Mouse (Mus musculus) heart, embryonic 13.5 days (tissue): ENCODE data around the gene Ano6. TPM values are rescaled to one million over a fixed set of nuclear protein-coding genes. Genes with fewer than 3 reads are reported as not detected.

Experiments used
- ATAC-seq: fragments of 200-750 bp; cut with Nextera tagmentation; 2 replicates; pipeline ENCODE4 v1.8.0; 2017; ENCODE audit warnings: moderate TSS enrichment; ENCODE audit not compliant: insufficient number of reproducible peaks, low FRiP score, low TSS enrichment; ENCODE audit errors: extremely low read depth
- H3K27ac ChIP-seq: fragments of 300-500 bp; sonication (generic); replicated peaks from 2 replicates; pipeline ENCODE4 v1.5.1; 2015; ENCODE audit warnings: moderate library complexity, mild to moderate bottlenecking, inconsistent platforms
- H3K27me3 ChIP-seq: fragments of 300-500 bp; sonication (generic); replicated peaks from 2 replicates; pipeline ENCODE4 v1.6.1; 2015; ENCODE audit warnings: mild to moderate bottlenecking, inconsistent platforms
- H3K36me3 ChIP-seq: fragments of 300-500 bp; sonication (generic); 2 replicates; pipeline ENCODE4 v1.6.1; 2015; ENCODE audit warnings: mild to moderate bottlenecking, inconsistent platforms
- H3K4me1 ChIP-seq: fragments of 300-500 bp; sonication (generic); 2 replicates; pipeline ENCODE4 v1.6.1; 2015; ENCODE audit warnings: inconsistent platforms
- H3K4me2 ChIP-seq: fragments of 300-500 bp; sonication (generic); 2 replicates; pipeline ENCODE4 v1.6.1; 2015; ENCODE audit warnings: inconsistent platforms, mild to moderate bottlenecking, moderate library complexity
- H3K4me3 ChIP-seq: fragments of 300-500 bp; sonication (generic); 2 replicates; pipeline ENCODE4 v1.5.1; 2015; ENCODE audit warnings: moderate library complexity, mild to moderate bottlenecking, inconsistent platforms
- H3K9ac ChIP-seq: fragments of 300-500 bp; sonication (generic); 2 replicates; pipeline ENCODE4 v1.6.1; 2015; ENCODE audit warnings: inconsistent platforms, mild to moderate bottlenecking, moderate library complexity
- H3K9me3 ChIP-seq: fragments of 300-500 bp; sonication (generic); 2 replicates; pipeline ENCODE4 v1.6.1; 2016; ENCODE audit warnings: inconsistent platforms
- WGBS: fragments of 180-500 bp; shearing (Covaris S2); methylation state at CpG from one replicate; pipeline ENCODE4 v1.1.7; 2015; ENCODE audit warnings: mixed read lengths; 5-methylcytosine and 5-hydroxymethylcytosine counted together
- polyA plus RNA-seq: library from polyadenylated mRNA; unstranded; fragments of >200 nt; fragmentation: Nextera tagmentation; extraction: Ambion mirVana; gene quantifications from 2 replicates; pipeline ENCODE4 v1.2.1, GENCODE M21; 2015

Ano6 gene
- polyA plus RNA-seq, 1 experiment from 2014 or later, result 31.0 TPM

- H3K9me3 ChIP-seq, result no peaks in the 10 kb centered on the region
- H3K4me1 ChIP-seq, result peaks cover 69% of the 10 kb centered on the region
- H3K9ac ChIP-seq, result no peak overlapping the region
- H3K27me3 ChIP-seq, result no peaks in the 10 kb centered on the region
- H3K36me3 ChIP-seq, result peaks cover 14% of the 10 kb centered on the region
- H3K4me2 ChIP-seq, result no peak overlapping the region
- H3K27ac ChIP-seq, result peak overlapping the region; percentile 67
- ATAC-seq, result no peak
- no peak overlapping the region for H3K4me3 ChIP-seq
- WGBS, result 87% methylated on average over 7 of the region's 7 CpGs
These were observed 7.6 kb downstream of the Ano6 start for GRCm38 (mm10) chr15:95798266-95798665.

- Histone ChIP-seq H3K4me3 (no peak overlapping the region), H3K4me1 (peaks cover 69% of the 10 kb centered on the region), H3K9ac (no peak overlapping the region), H3K36me3 (peaks cover 14% of the 10 kb centered on the region), H3K27me3 (no peaks in the 10 kb centered on the region), H3K9me3 (no peaks in the 10 kb centered on the region), H3K27ac (no peak overlapping the region), H3K4me2 (no peak overlapping the region)
- ATAC-seq, result no peak
- WGBS, result 85% methylated on average over 5 of the region's 5 CpGs
These were observed 9.0 kb downstream of the Ano6 start for GRCm38 (mm10) chr15:95799632-95800031.

- Histone ChIP-seq H3K27me3 (no peaks in the 10 kb centered on the region), H3K27ac (no peak overlapping the region), H3K36me3 (peaks cover 14% of the 10 kb centered on the region), H3K4me3 (no peak overlapping the region), H3K9ac (no peak overlapping the region), H3K9me3 (no peaks in the 10 kb centered on the region), H3K4me2 (no peak overlapping the region), H3K4me1 (peaks cover 69% of the 10 kb centered on the region)
- no peak for ATAC-seq
These were observed 9.4 kb downstream of the Ano6 start for GRCm38 (mm10) chr15:95800051-95800450.

- WGBS, result 76% methylated on average over 21 of the region's 21 CpGs
- H3K4me2 ChIP-seq, result no peak overlapping the region
- no peak overlapping the region for H3K9ac ChIP-seq
- H3K27ac ChIP-seq, result peak overlapping the region; percentile 78; the same call in 1 of the 2 replicates
- no peaks in the 10 kb centered on the region for H3K9me3 ChIP-seq
- no peak for ATAC-seq
- no peak overlapping the region for H3K4me3 ChIP-seq
- peaks cover 14% of the 10 kb centered on the region for H3K36me3 ChIP-seq
- H3K4me1 ChIP-seq, result peaks cover 61% of the 10 kb centered on the region
- no peaks in the 10 kb centered on the region for H3K27me3 ChIP-seq
These were observed 10.8 kb downstream of the Ano6 start for GRCm38 (mm10) chr15:95801261-95801979.

- peaks cover 59% of the 10 kb centered on the region for H3K4me1 ChIP-seq
- no peak overlapping the region for H3K4me3 ChIP-seq
- H3K9ac ChIP-seq, result peak overlapping the region; percentile 53
- peak overlapping the region; percentile 41 for H3K4me2 ChIP-seq
- H3K27ac ChIP-seq, result peak overlapping the region; percentile 78
- 63% methylated on average over 6 of the region's 6 CpGs for WGBS
- ATAC-seq, result no peak
- H3K36me3 ChIP-seq, result peaks cover 14% of the 10 kb centered on the region
- no peaks in the 10 kb centered on the region for H3K9me3 ChIP-seq
- H3K27me3 ChIP-seq, result no peaks in the 10 kb centered on the region
These were observed 11.5 kb downstream of the Ano6 start for GRCm38 (mm10) chr15:95802140-95802539.

- Histone ChIP-seq H3K36me3 (peaks cover 14% of the 10 kb centered on the region), H3K9ac (no peak overlapping the region), H3K4me2 (peak overlapping the region; percentile 41), H3K4me3 (no peak overlapping the region), H3K27me3 (no peaks in the 10 kb centered on the region), H3K27ac (peak overlapping the region; percentile 78), H3K9me3 (no peaks in the 10 kb centered on the region), H3K4me1 (peaks cover 55% of the 10 kb centered on the region)
- WGBS, result 82% methylated on average over 2 of the region's 2 CpGs
- ATAC-seq, result no peak
These were observed 12.1 kb downstream of the Ano6 start for GRCm38 (mm10) chr15:95802762-95803161.

- 90% methylated on average over 3 of the region's 3 CpGs for WGBS
- no peak for ATAC-seq
- no peak overlapping the region for H3K9ac ChIP-seq
- H3K4me3 ChIP-seq, result no peak overlapping the region
- H3K27me3 ChIP-seq, result no peaks in the 10 kb centered on the region
- peaks cover 12% of the 10 kb centered on the region for H3K36me3 ChIP-seq
- H3K9me3 ChIP-seq, result no peaks in the 10 kb centered on the region
- peaks cover 52% of the 10 kb centered on the region for H3K4me1 ChIP-seq
- H3K4me2 ChIP-seq, result no peak overlapping the region
- H3K27ac ChIP-seq, result peak overlapping the region; percentile 84; the same call in 1 of the 2 replicates
These were observed 12.8 kb downstream of the Ano6 start for GRCm38 (mm10) chr15:95803484-95803883.

GRCm38 (mm10) chr15:95804255-95804654 is 13.6 kb downstream of the Ano6 start:
- H3K4me1 ChIP-seq, result peaks cover 50% of the 10 kb centered on the region
- H3K27me3 ChIP-seq, result no peaks in the 10 kb centered on the region
- ATAC-seq, result no peak
- H3K36me3 ChIP-seq, result peaks cover 7% of the 10 kb centered on the region
- no peaks in the 10 kb centered on the region for H3K9me3 ChIP-seq
- 41% methylated on average over 7 of the region's 7 CpGs for WGBS
- H3K4me2 ChIP-seq, result no peak overlapping the region
- H3K27ac ChIP-seq, result peak overlapping the region; percentile 84
- peak overlapping the region; percentile 59; the same call in 1 of the 2 replicates for H3K9ac ChIP-seq
- H3K4me3 ChIP-seq, result no peak overlapping the region

GRCm38 (mm10) chr15:95805022-95805471 is 14.4 kb downstream of the Ano6 start:
- peak; percentile 53; the same call in 1 of the 2 replicates for ATAC-seq
- WGBS, result 24% methylated on average over 5 of the region's 5 CpGs

GRCm38 (mm10) chr15:95807908-95808307 is 17.3 kb downstream of the Ano6 start:
- Histone ChIP-seq H3K27ac (no peak overlapping the region), H3K9ac (no peak overlapping the region)
- 62% methylated on average over 3 of the region's 3 CpGs for whole genome bisulfite sequencing

More at GRCm38 (mm10) chr15:95805022-95805471, 14.4 kb downstream of the Ano6 start:
- H3K4me1 ChIP-seq, result peaks cover 50% of the 10 kb centered on the region
- 0 out of 2 replicates have a peak overlapping the region, but pooled peaks have one; percentile 13 for H3K4me2 ChIP-seq
- H3K27me3 ChIP-seq, result no peaks in the 10 kb centered on the region
- H3K9ac ChIP-seq, result peak overlapping the region; percentile 59
- peaks cover 5% of the 10 kb centered on the region; the same call in 1 of the 2 replicates for H3K36me3 ChIP-seq
- H3K27ac ChIP-seq, result peak overlapping the region; percentile 84
- no peaks in the 10 kb centered on the region for H3K9me3 ChIP-seq
- no peak overlapping the region for H3K4me3 ChIP-seq

GRCm38 (mm10) chr15:95810357-95810761 is 19.7 kb downstream of the Ano6 start:
- Histone ChIP-seq H3K27ac (no peak overlapping the region), H3K9ac (no peak overlapping the region), H3K27me3 (no peaks in the 10 kb centered on the region), H3K4me2 (no peak overlapping the region), H3K9me3 (no peaks in the 10 kb centered on the region; the same call in 1 of the 2 replicates), H3K4me1 (peaks cover 18% of the 10 kb centered on the region), H3K36me3 (peaks cover 30% of the 10 kb centered on the region), H3K4me3 (no peak overlapping the region)
- no peak for ATAC-seq
- WGBS, result 94% methylated on average over 4 of the region's 4 CpGs

More at GRCm38 (mm10) chr15:95807908-95808307, 17.3 kb downstream of the Ano6 start:
- Histone ChIP-seq H3K4me2 (no peak overlapping the region), H3K4me3 (no peak overlapping the region), H3K4me1 (peaks cover 37% of the 10 kb centered on the region), H3K27me3 (no peaks in the 10 kb centered on the region), H3K36me3 (peaks cover 26% of the 10 kb centered on the region), H3K9me3 (no peaks in the 10 kb centered on the region; the same call in 1 of the 2 replicates)
- no peak for ATAC-seq
